Mouse (Mus musculus) ES-Bruce4 (cell line): Measurements from ENCODE around the gene Cd4. TPM values are rescaled to one million over a fixed set of nuclear protein-coding genes. Genes with fewer than 3 reads are reported as not detected.

ENCODE experiments used
- H3K27ac ChIP-seq: 2 replicates; pipeline ENCODE4 v1.5.1; 2012; ENCODE audit warnings: low read length, inconsistent platforms; ENCODE audit not compliant: insufficient read depth
- H3K27me3 ChIP-seq: 2 replicates; pipeline ENCODE4 v1.6.1; 2012; ENCODE audit warnings: mild to moderate bottlenecking, low read length, inconsistent platforms; ENCODE audit not compliant: control insufficient read depth, poor library complexity, insufficient read depth, severe bottlenecking
- H3K36me3 ChIP-seq: 2 replicates; pipeline ENCODE4 v1.6.1; 2012; ENCODE audit warnings: inconsistent platforms, mild to moderate bottlenecking, low read length, moderate library complexity; ENCODE audit not compliant: control insufficient read depth, poor library complexity, insufficient read depth, severe bottlenecking
- H3K4me1 ChIP-seq: one replicate; pipeline ENCODE4 v1.8.1; 2011; ENCODE audit warnings: low read length; ENCODE audit not compliant: control insufficient read depth, insufficient read depth
- H3K4me3 ChIP-seq: 2 replicates; pipeline ENCODE4 v1.5.1; 2011; ENCODE audit warnings: low read depth, mild to moderate bottlenecking, low read length
- H3K9ac ChIP-seq: 2 replicates; pipeline ENCODE4 v1.6.1; 2012; ENCODE audit warnings: low read depth, mild to moderate bottlenecking, inconsistent platforms; ENCODE audit not compliant: poor library complexity, severe bottlenecking
- H3K9me3 ChIP-seq: replicated peaks from 2 replicates; pipeline ENCODE4 v1.6.1; 2012; ENCODE audit warnings: mild to moderate bottlenecking, low read length, inconsistent platforms; ENCODE audit not compliant: control insufficient read depth, poor library complexity, insufficient read depth, severe bottlenecking
- CTCF ChIP-seq: IDR thresholded peaks from one replicate; pipeline ENCODE4 v1.8.1; 2011; ENCODE audit warnings: low read depth, low read length
- EP300 ChIP-seq: IDR thresholded peaks from 2 replicates; pipeline ENCODE4 v1.6.1; 2011; ENCODE audit warnings: low read depth, low read length; ENCODE audit not compliant: insufficient read depth
- POLR2A ChIP-seq: IDR thresholded peaks from one replicate; pipeline ENCODE4 v1.8.1; 2011; ENCODE audit warnings: low read length; ENCODE audit not compliant: insufficient read depth
- polyA plus RNA-seq: library from polyadenylated mRNA; stranded (reverse); fragments of >200 nt; gene quantifications from 2 replicates; pipeline ENCODE4 v1.2.4, GENCODE M21; 2011; ENCODE audit warnings: low read depth; ENCODE audit not compliant: missing spikeins, insufficient read depth, insufficient read length

The Cd4 gene
- polyA plus RNA-seq, 1 experiment, result not detected

GRCm38 (mm10) chr6:124817125-124817524 lies 70.9 kb downstream of the Cd4 start:
- H3K9me3 ChIP-seq, result no peaks in the 10 kb centered on the region
- peaks cover 31% of the 10 kb centered on the region for H3K36me3 ChIP-seq
- H3K27ac ChIP-seq, result no peak overlapping the region
- no peaks in the 10 kb centered on the region for H3K27me3 ChIP-seq
- H3K9ac ChIP-seq, result no peak overlapping the region
- TF ChIP-seq CTCF, result no peak
- no peak for TF ChIP-seq EP300
- TF ChIP-seq POLR2A, result no peak
- H3K4me3 ChIP-seq, result no peak overlapping the region
- H3K4me1 ChIP-seq, result no peaks in the 10 kb centered on the region

- Histone ChIP-seq H3K9me3 (no peaks in the 10 kb centered on the region), H3K9ac (no peak overlapping the region), H3K4me3 (no peak overlapping the region), H3K36me3 (peaks cover 30% of the 10 kb centered on the region), H3K27me3 (no peaks in the 10 kb centered on the region), H3K27ac (no peak overlapping the region), H3K4me1 (no peaks in the 10 kb centered on the region)
- no peak for TF ChIP-seq EP300
- no peak for TF ChIP-seq CTCF
- TF ChIP-seq POLR2A, result no peak
Observed at GRCm38 (mm10) chr6:124816611-124817010, 71.4 kb downstream of the Cd4 start.

- H3K9me3 ChIP-seq, result no peaks in the 10 kb centered on the region
- H3K4me3 ChIP-seq, result no peak overlapping the region
- no peak overlapping the region for H3K9ac ChIP-seq
- H3K36me3 ChIP-seq, result peaks cover 20% of the 10 kb centered on the region
- no peaks in the 10 kb centered on the region for H3K27me3 ChIP-seq
- TF ChIP-seq POLR2A, result no peak
- TF ChIP-seq EP300, result no peak
- no peak for TF ChIP-seq CTCF
- no peak overlapping the region for H3K27ac ChIP-seq
- H3K4me1 ChIP-seq, result no peaks in the 10 kb centered on the region
Observed at GRCm38 (mm10) chr6:124814858-124815774, 72.9 kb downstream of the Cd4 start.

Other genes with a start within 250 kb of the Cd4 start
- 69.3 and 73.8 TPM in 2 replicates for gene Lpcat3, start 225.2 kb downstream of the Cd4 start, polyA plus RNA-seq
- gene Emg1, start 176.0 kb downstream of the Cd4 start, polyA plus RNA-seq, result 118 TPM in 2 replicates
- gene Phb2, start 175.9 kb downstream of the Cd4 start, polyA plus RNA-seq, result 329 and 331 TPM in 2 replicates
- gene Ptpn6, start 149.5 kb downstream of the Cd4 start, polyA plus RNA-seq, result 15.4 and 32.3 TPM in 2 replicates
- 93.5 and 105 TPM in 2 replicates for gene Grcc10, start 146.8 kb downstream of the Cd4 start, polyA plus RNA-seq
- 0.59 TPM in 1 of 2 replicates, not detected in the other for gene Gm45234, start 132.2 kb downstream of the Cd4 start, polyA plus RNA-seq
- gene Atn1, start 131.7 kb downstream of the Cd4 start, polyA plus RNA-seq, result 32.0 and 35.2 TPM in 2 replicates
- 7.4 and 8.3 TPM in 2 replicates for gene Eno2, start 118.5 kb downstream of the Cd4 start, polyA plus RNA-seq
- 0.84 TPM in 1 of 2 replicates, not detected in the other for gene Lrrc23, start 108.5 kb downstream of the Cd4 start, polyA plus RNA-seq
- gene Spsb2, start 79.6 kb downstream of the Cd4 start, polyA plus RNA-seq, result 4.6 and 5.4 TPM in 2 replicates
- 377 and 389 TPM in 2 replicates for gene Tpi1, start 73.9 kb downstream of the Cd4 start, polyA plus RNA-seq
- gene Usp5, start 58.7 kb downstream of the Cd4 start, polyA plus RNA-seq, result 80.9 and 85.2 TPM in 2 replicates
- 162 and 187 TPM in 2 replicates for gene Cdca3, start 58.7 kb downstream of the Cd4 start, polyA plus RNA-seq
- not detected in 2 replicates for gene Gnb3, start 47.9 kb downstream of the Cd4 start, polyA plus RNA-seq
- 3.1 and 3.6 TPM in 2 replicates for gene P3h3, start 30.5 kb downstream of the Cd4 start, polyA plus RNA-seq
- gene Gpr162, start 24.2 kb downstream of the Cd4 start, polyA plus RNA-seq, result 2.4 and 3.2 TPM in 2 replicates
- gene Lag3, start 23.5 kb upstream of the Cd4 start, polyA plus RNA-seq, result 4.0 and 5.9 TPM in 2 replicates
- 382 and 383 TPM in 2 replicates for gene Ptms, start 31.9 kb upstream of the Cd4 start, polyA plus RNA-seq
- gene Mlf2, start 43.2 kb upstream of the Cd4 start, polyA plus RNA-seq, result 263 and 294 TPM in 2 replicates
- gene Cops7a, start 77.3 kb upstream of the Cd4 start, polyA plus RNA-seq, result 145 and 154 TPM in 2 replicates
- 14.3 and 21.4 TPM in 2 replicates for gene Pianp, start 108.5 kb upstream of the Cd4 start, polyA plus RNA-seq
- gene Zfp384, start 120.9 kb upstream of the Cd4 start, polyA plus RNA-seq, result 32.4 and 33.8 TPM in 2 replicates
- 44.0 and 54.7 TPM in 2 replicates for gene Ing4, start 151.5 kb upstream of the Cd4 start, polyA plus RNA-seq
- gene Acrbp, start 161.5 kb upstream of the Cd4 start, polyA plus RNA-seq, result 25.3 and 25.7 TPM in 2 replicates
- 2.5 and 3.7 TPM in 2 replicates for gene Lpar5, start 179.7 kb upstream of the Cd4 start, polyA plus RNA-seq
- gene Chd4, start 207.8 kb upstream of the Cd4 start, polyA plus RNA-seq, result 307 and 317 TPM in 2 replicates
- gene Nop2, start 243.7 kb upstream of the Cd4 start, polyA plus RNA-seq, result 75.1 and 78.4 TPM in 2 replicates